Mouse (Mus musculus) B cell, adult (primary cell): ENCODE data around the gene Yif1b. TPM values are rescaled to one million over a fixed set of nuclear protein-coding genes. Genes with fewer than 3 reads are reported as not detected.

Experiments used
- total RNA-seq: library from RNA; stranded (reverse); gene quantifications from 4 replicates; pipeline ENCODE4 v1.2.4, GENCODE M21; 2023; ENCODE audit not compliant: inconsistent age

Gene Yif1b
- 22.0 to 32.5 TPM (median 26.5 TPM) in 4 replicates for total RNA-seq

GRCm38 (mm10) chr7:29238019-29238967 lies at the start of gene Yif1b:
Yif1b (plus strand) TSS chr7:29238329.

GRCm38 (mm10) chr7:29213675-29214082 lies 24.4 kb upstream of the Yif1b start, which contains the start of gene Catsperg1:
Catsperg1 (minus strand) TSS chr7:29214035.

GRCm38 (mm10) chr7:29232247-29233013 lies 5.7 kb upstream of the Yif1b start, which contains the start of gene Kcnk6:
Kcnk6 (minus strand) TSS chr7:29232515.

GRCm38 (mm10) chr7:29248261-29248841 lies 10.2 kb downstream of the Yif1b start, which contains the start of gene 2200002D01Rik:
2200002D01Rik (minus strand) TSS chr7:29248466.

GRCm38 (mm10) chr7:29281201-29282073 lies 43.3 kb downstream of the Yif1b start, which contains the start of gene Spint2:
Spint2 (minus strand) TSS chr7:29281912.

GRCm38 (mm10) chr7:29288942-29289638 lies 51.0 kb downstream of the Yif1b start, which contains the start of gene Ppp1r14a:
Ppp1r14a (plus strand) TSS chr7:29289308.

Other genes with a start within 250 kb of the Yif1b start
- 0.39 to 0.64 TPM (median 0.42 TPM) in 4 replicates for gene Ryr1, start 113.2 kb upstream of the Yif1b start, total RNA-seq
- 2.6 to 6.3 TPM (median 3.7 TPM) in 4 replicates for gene Rasgrp4, start 103.5 kb upstream of the Yif1b start, total RNA-seq
- gene Fam98c, start 82.1 kb upstream of the Yif1b start, total RNA-seq, result 27.4 to 34.3 TPM (median 28.2 TPM) in 4 replicates
- not detected in 4 replicates for gene Ggn, start 68.1 kb upstream of the Yif1b start, total RNA-seq
- gene Spred3, start 67.9 kb upstream of the Yif1b start, total RNA-seq, result 2.1 to 3.2 TPM (median 2.7 TPM) in 4 replicates
- 229 to 259 TPM (median 253 TPM) in 4 replicates for gene Psmd8, start 57.6 kb upstream of the Yif1b start, total RNA-seq
- 1.7 to 2.1 TPM (median 1.9 TPM) in 4 replicates for gene Catsperg1, start 24.3 kb upstream of the Yif1b start, total RNA-seq
- gene Kcnk6, start 5.8 kb upstream of the Yif1b start, total RNA-seq, result 0.93 to 1.3 TPM (median 1.3 TPM) in 4 replicates
- 0.69 to 4.9 TPM (median 2.4 TPM) in 4 replicates for gene 2200002D01Rik, start 10.1 kb downstream of the Yif1b start, total RNA-seq
- 31.9 to 43.7 TPM (median 34.7 TPM) in 4 replicates for gene Spint2, start 43.6 kb downstream of the Yif1b start, total RNA-seq
- not detected in 4 replicates for gene Ppp1r14a, start 51.0 kb downstream of the Yif1b start, total RNA-seq
- 0.16 to 1.6 TPM (median 0.87 TPM) in 4 replicates for gene Dpf1, start 65.6 kb downstream of the Yif1b start, total RNA-seq